Mouse (Mus musculus) spleen, adult 2 months (tissue): ENCODE data around the gene Arl6ip5. TPM values are rescaled to one million over a fixed set of nuclear protein-coding genes. Genes with fewer than 3 reads are reported as not detected.

Experiments
- DNase-seq, 2 experiments: peaks; one replicate each; pipeline versions ENCODE4 v3.0.0 to v3.0.0-alpha.2; 2012 to 2021; ENCODE audit warnings: low spot score in 2 of 2, low read depth in 1 of 2
- H3K27ac ChIP-seq: fragments of 200-500 bp; 2 replicates; pipeline ENCODE4 v1.5.1; 2012; ENCODE audit warnings: low read length, inconsistent platforms; ENCODE audit not compliant: insufficient read depth
- H3K27me3 ChIP-seq: fragments of 200-500 bp; 2 replicates; pipeline ENCODE4 v1.6.1; 2012; ENCODE audit warnings: mild to moderate bottlenecking, moderate library complexity, low read length, inconsistent platforms; ENCODE audit not compliant: control insufficient read depth, insufficient read depth
- H3K36me3 ChIP-seq: fragments of 200-500 bp; 2 replicates; pipeline ENCODE4 v1.6.1; 2012; ENCODE audit warnings: mild to moderate bottlenecking, low read length, inconsistent platforms; ENCODE audit not compliant: control insufficient read depth, insufficient read depth
- H3K4me1 ChIP-seq: fragments of 200-500 bp; 2 replicates; pipeline ENCODE4 v1.6.1; 2011; ENCODE audit warnings: inconsistent platforms; ENCODE audit not compliant: control insufficient read depth, insufficient read depth, insufficient read length
- H3K4me3 ChIP-seq: fragments of 200-500 bp; 2 replicates; pipeline ENCODE4 v1.5.1; 2011; ENCODE audit warnings: mild to moderate bottlenecking, inconsistent platforms; ENCODE audit not compliant: insufficient read depth, insufficient read length; ENCODE audit errors: extremely low read depth
- CTCF ChIP-seq: fragments of 200-500 bp; IDR thresholded peaks from 2 replicates; pipeline ENCODE4 v1.5.1; 2011; ENCODE audit warnings: mild to moderate bottlenecking, inconsistent platforms; ENCODE audit not compliant: insufficient read depth, insufficient read length, insufficient replicate concordance; ENCODE audit errors: extremely low read depth
- POLR2A ChIP-seq: fragments of 200-500 bp; IDR thresholded peaks from 2 replicates; pipeline ENCODE4 v1.6.1; 2011; ENCODE audit warnings: low read depth, low read length, inconsistent platforms
- WGBS: fragments of 180-500 bp; shearing (Covaris S2); methylation state at CpG from one replicate; pipeline ENCODE4 v1.1.7; 2018; 5-methylcytosine and 5-hydroxymethylcytosine counted together
- polyA plus RNA-seq: library from polyadenylated mRNA; depleted of rRNA; stranded (reverse); fragments of >200 nt; gene quantifications from 2 replicates; pipeline ENCODE4 v1.2.3, GENCODE M21; 2012

The Arl6ip5 gene
- polyA plus RNA-seq, 1 experiment: 53.4 TPM

DNA sequence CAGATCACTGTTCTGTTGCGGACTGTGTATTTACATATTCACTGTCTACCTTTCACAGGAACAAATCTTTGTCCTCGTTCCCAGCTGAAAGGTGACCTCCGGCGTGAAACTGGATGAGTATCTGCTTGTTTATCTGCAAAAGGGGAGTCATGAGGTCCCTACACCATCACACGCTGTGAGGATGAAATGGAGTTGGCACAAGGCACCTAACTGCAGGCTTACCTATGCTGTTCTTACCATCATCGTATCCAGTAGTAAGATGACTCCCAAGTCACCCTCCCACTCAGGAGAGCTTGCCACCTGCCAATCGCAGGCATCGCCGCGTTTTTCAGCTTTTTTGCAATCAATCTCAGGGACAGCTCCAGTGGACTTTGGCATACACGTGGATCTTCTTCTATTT lies 59.1 kb downstream of the Arl6ip5 start:
- 87% methylated on average over 11 of the region's 11 CpGs for WGBS
- no peak overlapping the region for H3K27ac ChIP-seq
- TF ChIP-seq POLR2A: no peak
- no peak for TF ChIP-seq CTCF
- no peaks in the 10 kb centered on the region for H3K27me3 ChIP-seq
- H3K4me1 ChIP-seq: no peaks in the 10 kb centered on the region
- no peaks in the 10 kb centered on the region for H3K36me3 ChIP-seq
- DNase-seq: no peak
- H3K4me3 ChIP-seq: no peak overlapping the region

GRCm38 (mm10) chr6:97272349-97272748 lies 61.9 kb downstream of the Arl6ip5 start:
- H3K27ac ChIP-seq: no peak overlapping the region
- WGBS: 80% methylated on average over 2 of the region's 2 CpGs
- no peaks in the 10 kb centered on the region for H3K27me3 ChIP-seq
- DNase-seq: no peak
- TF ChIP-seq CTCF (no peak), POLR2A (no peak)
- H3K36me3 ChIP-seq: no peaks in the 10 kb centered on the region
- no peak overlapping the region for H3K4me3 ChIP-seq
- peaks cover 5% of the 10 kb centered on the region; the same call in 1 of the 2 replicates for H3K4me1 ChIP-seq

- Histone ChIP-seq H3K4me3 (no peak overlapping the region), H3K4me1 (peaks cover 7% of the 10 kb centered on the region; the same call in 1 of the 2 replicates), H3K27ac (no peak overlapping the region), H3K27me3 (no peaks in the 10 kb centered on the region), H3K36me3 (no peaks in the 10 kb centered on the region)
- TF ChIP-seq POLR2A (no peak), CTCF (no peak)
- no peak for DNase-seq
- 88% methylated on average over 16 of the region's 16 CpGs for WGBS
These were observed 62.7 kb downstream of the Arl6ip5 start for GRCm38 (mm10) chr6:97273058-97273710.

- 68% methylated on average over 3 of the region's 3 CpGs for WGBS
- Histone ChIP-seq H3K4me3 (no peak overlapping the region), H3K36me3 (no peaks in the 10 kb centered on the region), H3K27ac (no peak overlapping the region), H3K4me1 (peaks cover 7% of the 10 kb centered on the region; the same call in 1 of the 2 replicates), H3K27me3 (no peaks in the 10 kb centered on the region)
- DNase-seq: no peak
- TF ChIP-seq POLR2A: no peak
- TF ChIP-seq CTCF: no peak
These were observed 63.3 kb downstream of the Arl6ip5 start for GRCm38 (mm10) chr6:97273777-97274176.

DNA sequence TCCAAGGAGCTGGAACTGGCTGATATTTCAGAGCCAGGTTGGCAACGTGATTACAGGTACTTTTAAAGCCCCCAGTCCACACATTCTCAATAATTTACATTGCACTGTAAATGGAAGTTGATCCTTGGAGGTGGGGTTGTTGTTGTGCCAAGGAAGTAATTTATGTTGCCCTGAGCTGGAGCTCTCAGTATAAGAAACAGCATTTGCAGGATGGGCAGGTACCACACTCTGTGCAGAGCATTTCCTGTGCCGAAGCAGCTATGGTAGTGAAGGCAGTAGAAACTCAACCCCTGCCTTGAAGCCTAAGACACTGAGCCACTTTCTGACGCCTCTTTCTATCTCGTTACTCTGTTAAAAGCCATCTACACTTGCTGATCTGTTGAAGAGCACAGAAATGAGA lies 65.3 kb downstream of the Arl6ip5 start:
- no peak for DNase-seq
- Histone ChIP-seq H3K27me3 (no peaks in the 10 kb centered on the region), H3K36me3 (no peaks in the 10 kb centered on the region), H3K4me1 (peaks cover 7% of the 10 kb centered on the region; the same call in 1 of the 2 replicates), H3K27ac (no peak overlapping the region), H3K4me3 (no peak overlapping the region)
- 63% methylated on average over 4 of the region's 4 CpGs for WGBS
- TF ChIP-seq POLR2A (no peak), CTCF (no peak)

DNA sequence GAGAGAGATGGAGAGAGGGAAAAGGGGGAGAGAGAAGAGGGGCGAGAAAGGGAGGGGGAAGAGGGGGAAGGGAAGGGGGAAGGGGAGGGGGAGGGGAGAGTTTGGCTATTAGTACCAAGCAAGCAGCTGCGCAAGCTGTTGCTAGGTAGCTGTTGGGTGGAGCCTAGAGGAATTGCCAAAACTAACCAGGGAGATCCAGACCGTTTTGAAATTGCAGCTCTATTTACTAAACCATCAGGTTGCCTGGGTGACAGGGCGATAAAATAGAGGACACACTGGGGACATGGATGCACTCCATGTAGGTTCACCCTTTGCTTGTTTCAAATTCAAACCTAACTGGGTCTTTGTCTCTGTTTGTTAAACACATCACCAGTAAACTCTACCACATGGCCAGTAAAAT lies 65.9 kb downstream of the Arl6ip5 start:
- no peak for DNase-seq
- TF ChIP-seq CTCF (no peak), POLR2A (no peak)
- H3K4me3 ChIP-seq: no peak overlapping the region
- 76% methylated on average over 4 of the region's 4 CpGs for WGBS
- H3K27me3 ChIP-seq: no peaks in the 10 kb centered on the region
- H3K27ac ChIP-seq: no peak overlapping the region
- H3K36me3 ChIP-seq: no peaks in the 10 kb centered on the region
- H3K4me1 ChIP-seq: peaks cover 7% of the 10 kb centered on the region; the same call in 1 of the 2 replicates

GRCm38 (mm10) chr6:97276890-97277497 lies 66.5 kb downstream of the Arl6ip5 start:
- 45% methylated on average over 5 of the region's 5 CpGs for WGBS
- no peaks in the 10 kb centered on the region for H3K27me3 ChIP-seq
- H3K27ac ChIP-seq: no peak overlapping the region
- no peak overlapping the region for H3K4me3 ChIP-seq
- peaks cover 7% of the 10 kb centered on the region; the same call in 1 of the 2 replicates for H3K4me1 ChIP-seq
- H3K36me3 ChIP-seq: no peaks in the 10 kb centered on the region
- DNase-seq: no peak
- TF ChIP-seq POLR2A (no peak), CTCF (no peak)
